Mouse (Mus musculus) Patski (cell line): ENCODE measurements around the gene Acat3. TPM values are rescaled to one million over a fixed set of nuclear protein-coding genes. Genes with fewer than 3 reads are reported as not detected.

Experiments
- ATAC-seq: fragments of 100-300 bp; one replicate; pipeline ENCODE4 v1.8.0; 2021
- CTCF ChIA-PET: fragments of 350-600 bp; sonication (Branson Sonifier 250); formaldehyde crosslinking; loops from one replicate; lab custom pipeline; 2022; ENCODE audit warnings: inconsistent platforms; lab: Charles Lee
- POLR2A ChIA-PET: fragments of 350-600 bp; sonication (Branson Sonifier 250); formaldehyde crosslinking; loops from one replicate; lab custom pipeline; 2022; ENCODE audit warnings: antibody characterized with exemption, inconsistent platforms; lab: Charles Lee
- DNase-seq: peaks from one replicate; pipeline ENCODE4 v3.0.0-alpha.2; 2011; ENCODE audit warnings: low read depth, low spot score
- H3K27me3 ChIP-seq: fragments of 371-371 bp; one replicate; pipeline ENCODE4 v1.5.1; 2021
- CTCF ChIP-seq: fragments of 100-300 bp; IDR thresholded peaks from one replicate; pipeline ENCODE4 v1.5.1; 2021
- in situ Hi-C: fragments of 300-500 bp; cut with MboI; formaldehyde crosslinking; loops from 3 replicates; pipeline ENCODE4 v1.11.1; 2018; ENCODE audit warnings: low pct_unique_long_range_greater_than_20kb, mixed read lengths
- polyA plus RNA-seq: library from polyadenylated mRNA; unstranded; gene quantifications from one replicate; pipeline ENCODE4 v1.2.3, GENCODE M21; 2021

Acat3 gene
- polyA plus RNA-seq, 1 experiment from 2014 or later: 4.4 TPM

DNA sequence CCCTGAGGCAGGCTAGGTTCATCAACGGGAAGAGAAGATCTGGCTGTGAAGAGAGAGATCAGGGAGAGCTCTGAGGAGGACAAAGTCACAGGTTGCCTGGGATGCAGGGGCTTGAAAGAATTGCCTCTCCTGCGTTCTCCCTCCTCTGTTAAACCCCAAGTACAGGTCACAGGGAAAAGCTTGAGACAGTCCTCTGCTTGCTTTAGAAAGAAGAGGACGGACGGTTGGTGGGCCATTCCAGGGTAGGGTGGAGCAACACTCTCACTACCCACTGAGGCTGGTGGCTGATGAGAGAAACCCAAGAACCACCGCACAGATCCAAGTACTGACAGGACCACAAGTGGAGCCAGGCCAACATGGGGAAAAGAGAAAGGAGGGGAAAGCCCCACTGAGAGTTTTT, 64.7 kb downstream of the Acat3 start, which contains the start of gene Mrgprh:
Mrgprh (plus strand) TSS at position 301 of the 400 bp plus-strand sequence.
- peaks cover 10% of the 10 kb centered on the region for H3K27me3 ChIP-seq
- CTCF ChIA-PET: no interaction called here
- no peak for ATAC-seq
- no peak for TF ChIP-seq CTCF
- in situ Hi-C loops: loop anchor here (5.0 kb wide), 1 partner anchor 117 kb away; the partner anchor contains the start of gene Wtap
- POLR2A ChIA-PET: no interaction called here
- no peak for DNase-seq

Other genes starting within 250 kb of the Acat3 start
- gene Igf2r, start 170.9 kb downstream of the Acat3 start, polyA plus RNA-seq: 70.4 TPM
- not detected for gene Mas1, start 72.5 kb downstream of the Acat3 start, polyA plus RNA-seq
- gene Mrgprh, start 64.6 kb downstream of the Acat3 start, polyA plus RNA-seq: not detected
- 6.9 TPM for gene Pnldc1, start 30.4 kb downstream of the Acat3 start, polyA plus RNA-seq
- 297 TPM for gene Tcp1, start 24.9 kb downstream of the Acat3 start, polyA plus RNA-seq
- 86.8 TPM for gene Mrpl18, start 24.3 kb downstream of the Acat3 start, polyA plus RNA-seq
- 40.8 TPM for gene Acat2, start 20.1 kb upstream of the Acat3 start, polyA plus RNA-seq
- 80.5 TPM for gene Wtap, start 53.6 kb upstream of the Acat3 start, polyA plus RNA-seq
- gene Sod2, start 66.2 kb upstream of the Acat3 start, polyA plus RNA-seq: 164 TPM
- gene Gpr31b, start 111.7 kb upstream of the Acat3 start, polyA plus RNA-seq: not detected
- 0.21 TPM for gene Tcp10b, start 120.5 kb upstream of the Acat3 start, polyA plus RNA-seq
- gene Unc93a, start 191.2 kb upstream of the Acat3 start, polyA plus RNA-seq: 2.3 TPM